Mouse (Mus musculus): ENCODE results near the gene Cox4i2.

- TF ChIP-seq CTCF (IDR thresholded peaks at IDR 0.05; ENCODE audit: low read depth, low read length) (no peak), GATA1 (IDR thresholded peaks at IDR 0.05; ENCODE audit: borderline replicate concordance, low read length) (no peak)
Measured at GRCm38 (mm10) chr2:152726213-152726612, 27.8 kb upstream of the Cox4i2 start.
